Mouse (Mus musculus) liver, embryonic 14.5 days (tissue): ENCODE measurements at regions not wholly inside any gene's neighbourhood (a gene's known extent, or its start where the extent isn't known, plus 50 kb on each side); places are given as distances from the start of the nearest gene placed in this dataset.

Experiments used
- CTCF ChIP-seq: IDR thresholded peaks from 2 replicates; pipeline ENCODE4 v1.5.1; 2016; ENCODE audit warnings: antibody characterized with exemption, low read depth, control low read depth
- EP300 ChIP-seq: IDR thresholded peaks from 2 replicates; pipeline ENCODE4 v1.6.1; 2016; ENCODE audit warnings: antibody characterized with exemption, low read depth

DNA sequence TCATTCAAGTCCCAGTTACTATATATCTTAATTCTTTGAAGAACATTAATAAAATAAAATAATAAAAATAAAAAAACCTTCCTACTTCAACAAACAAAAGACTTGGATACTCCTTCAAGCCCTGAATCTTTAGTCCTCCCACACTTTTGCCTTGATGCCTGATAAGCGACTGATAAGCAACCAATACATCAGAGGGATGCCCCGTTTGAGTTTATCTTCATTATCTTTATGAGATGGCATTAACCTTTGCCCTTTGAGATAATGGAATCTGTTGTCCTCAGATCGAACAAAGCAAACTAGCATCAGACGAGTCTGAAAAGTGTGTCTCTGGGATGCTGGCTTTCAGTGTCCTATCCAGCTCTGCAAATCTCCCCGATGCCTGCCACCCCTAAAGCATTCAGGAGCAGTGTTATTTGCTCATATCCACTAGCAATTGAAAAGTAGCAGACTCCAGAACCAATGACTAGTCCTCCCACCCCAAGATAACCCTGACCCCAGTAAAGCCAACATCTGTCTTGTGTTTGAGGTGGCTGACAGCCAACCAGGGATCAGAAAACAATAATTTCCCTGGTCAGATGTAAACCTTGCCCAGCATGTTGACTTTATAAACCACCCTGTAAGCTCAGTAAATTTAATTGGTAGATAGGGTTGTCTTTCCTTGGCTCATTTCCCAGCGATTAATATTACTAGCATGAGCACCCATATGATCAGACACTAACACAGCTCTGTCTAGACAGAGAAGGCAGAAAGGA lies 106.2 kb downstream of the Atp6ap1l start:
- TF ChIP-seq CTCF (no peak), EP300 (no peak)
